23 mouse cellular contexts compared by ENCODE assay signal in genomic region chr17:24012921-24013320, GRCm38 (mm10). TPM values are rescaled to one million over a fixed set of nuclear protein-coding genes. Genes with fewer than 3 reads are reported as not detected.
"Had no signal": no experiment of that assay in that cellular context is flagged by ENCODE, and none has a peak within 500 bp of the region (broad histone marks: within the 10 kb centered on the region; RNA-seq: fewer than 3 reads in every experiment).

No protein-coding gene starts in this region.

- H3K36me3 ChIP-seq: limb, embryonic 12.5 days; limb, embryonic 15.5 days; midbrain, embryonic 10.5 days; neural tube, embryonic 12.5 days; neural tube, embryonic 15.5 days had no signal

- H3K9ac ChIP-seq: limb, embryonic 12.5 days; limb, embryonic 15.5 days; liver, embryonic 14.5 days; liver, postnatal 0 days; lung, embryonic 14.5 days; neural tube, embryonic 12.5 days; neural tube, embryonic 15.5 days had no signal

- H3K9me3 ChIP-seq: limb, embryonic 12.5 days; limb, embryonic 15.5 days; midbrain, embryonic 10.5 days; neural tube, embryonic 12.5 days; neural tube, embryonic 15.5 days had no signal

- H3K4me3 ChIP-seq: layer of hippocampus, adult 2 months; limb, embryonic 12.5 days; limb, embryonic 15.5 days; midbrain, embryonic 10.5 days; neural tube, embryonic 12.5 days; neural tube, embryonic 15.5 days had no signal

- H3K27ac ChIP-seq: layer of hippocampus, adult 2 months; limb, embryonic 12.5 days; limb, embryonic 15.5 days; liver, embryonic 14.5 days; macrophage; midbrain, embryonic 10.5 days; neural tube, embryonic 12.5 days; neural tube, embryonic 15.5 days; stomach, postnatal 0 days had no signal

- H3K4me2 ChIP-seq: limb, embryonic 12.5 days; limb, embryonic 15.5 days; liver, embryonic 11.5 days; lung, embryonic 14.5 days; neural tube, embryonic 12.5 days; neural tube, embryonic 15.5 days had no signal

- ATAC-seq: liver, postnatal 0 days; lung, postnatal 0 days had no signal

- DNase-seq: kidney, adult 18-20 months; kidney, adult 9 months; kidney, postnatal 14 days; kidney, postnatal 4 days; layer of hippocampus, adult 9-11 months; left cerebral cortex, postnatal 4 days; liver, postnatal 0 days; lung, embryonic 14.5 days; midbrain, embryonic 14.5 days; thymus, postnatal 36 days had no signal

- H3K27me3 ChIP-seq: limb, embryonic 15.5 days; neural tube, embryonic 12.5 days; neural tube, embryonic 15.5 days had no signal

- H3K4me1 ChIP-seq: limb, embryonic 15.5 days; midbrain, embryonic 10.5 days; neural tube, embryonic 12.5 days; neural tube, embryonic 15.5 days had no signal

RNA-seq across cellular contexts. Expression of gene Prss22, which starts 15.0 kb away (rescaled TPM):
- polyA plus RNA-seq: liver, embryonic 14.5 days; liver, postnatal 0 days; macrophage; midbrain, embryonic 14.5 days; neural tube, embryonic 15.5 days had no signal

RNA-seq across cellular contexts. Expression of gene Prss27, which starts 25.0 kb away (rescaled TPM):
- polyA plus RNA-seq: limb, embryonic 12.5 days; liver, embryonic 11.5 days; liver, embryonic 14.5 days; liver, postnatal 0 days; macrophage; midbrain, embryonic 10.5 days had no signal

RNA-seq across cellular contexts. Expression of gene Prss30, which starts 32.6 kb away (rescaled TPM):
- polyA plus RNA-seq: limb, embryonic 12.5 days; limb, embryonic 15.5 days; liver, embryonic 11.5 days; midbrain, embryonic 10.5 days; midbrain, embryonic 14.5 days; neural tube, embryonic 12.5 days; neural tube, embryonic 15.5 days; stomach, embryonic 14.5 days had no signal

RNA-seq across cellular contexts. Expression of gene Sbpl, which starts 57.8 kb away (rescaled TPM):
- polyA plus RNA-seq: kidney, embryonic 16.5 days; limb, embryonic 12.5 days; limb, embryonic 15.5 days; liver, embryonic 11.5 days; liver, embryonic 14.5 days; liver, postnatal 0 days; lung, embryonic 14.5 days; lung, postnatal 0 days; macrophage; midbrain, embryonic 10.5 days; midbrain, embryonic 14.5 days; neural tube, embryonic 12.5 days; neural tube, embryonic 15.5 days; stomach, embryonic 14.5 days; stomach, postnatal 0 days had no signal
